Mouse (Mus musculus) left cerebral cortex, postnatal 4 days (tissue): ENCODE measurements around the gene Zranb1. TPM values are rescaled to one million over a fixed set of nuclear protein-coding genes. Genes with fewer than 3 reads are reported as not detected.

Source experiments
- DNase-seq: peaks from one replicate; pipeline ENCODE4 v3.0.0-alpha.2; 2022
- intact Hi-C: fragments of 180-260 bp; cut with DNase I; formaldehyde crosslinking; loops from one replicate; pipeline ENCODE4 v1.15.1; 2025
- total RNA-seq, 2 experiments: library from RNA; stranded (reverse); gene quantifications; 2 replicates each; pipeline ENCODE4 v1.2.3; 2021

Zranb1 gene
- total RNA-seq, 2 experiments from 2014 or later = 55.0 to 58.3 TPM

GRCm38 (mm10) chr7:132996391-132996790, 65.4 kb downstream of the Zranb1 start:
- DNase-seq = no peak
- intact Hi-C loops = no loop called here

GRCm38 (mm10) chr7:132998639-132999038, 67.7 kb downstream of the Zranb1 start:
- intact Hi-C loops = no loop called here
- no peak for DNase-seq

GRCm38 (mm10) chr7:132999061-132999460, 68.1 kb downstream of the Zranb1 start:
- intact Hi-C loops = no loop called here

GRCm38 (mm10) chr7:133001388-133001787, 70.4 kb downstream of the Zranb1 start:
- DNase-seq = no peak

More at GRCm38 (mm10) chr7:132999061-132999460, 68.1 kb downstream of the Zranb1 start:
- DNase-seq = no peak

GRCm38 (mm10) chr7:133002271-133002670, 71.3 kb downstream of the Zranb1 start:
- intact Hi-C loops = loop anchor here (10.0 kb wide), 1 partner anchor 347 kb away; no protein-coding TSS in a partner anchor
- no peak for DNase-seq

More at GRCm38 (mm10) chr7:133001388-133001787, 70.4 kb downstream of the Zranb1 start:
- intact Hi-C loops = loop anchor here (10.0 kb wide), 1 partner anchor 347 kb away; no protein-coding TSS in a partner anchor

GRCm38 (mm10) chr7:133003421-133003820, 72.5 kb downstream of the Zranb1 start:
- intact Hi-C loops = loop anchor here (10.0 kb wide), 1 partner anchor 349 kb away; no protein-coding TSS in a partner anchor
- peak; percentile 93 for DNase-seq

GRCm38 (mm10) chr7:133005772-133006171, 74.8 kb downstream of the Zranb1 start:
- intact Hi-C loops = loop anchor here (10.0 kb wide), 1 partner anchor 351 kb away; no protein-coding TSS in a partner anchor
- no peak for DNase-seq

- intact Hi-C loops = loop anchor here (10.0 kb wide), 1 partner anchor 353 kb away; no protein-coding TSS in a partner anchor
- DNase-seq = no peak
Measured at GRCm38 (mm10) chr7:133007343-133007742, 76.4 kb downstream of the Zranb1 start.

- no peak for DNase-seq
- intact Hi-C loops = loop anchor here (10.0 kb wide), 1 partner anchor 354 kb away; no protein-coding TSS in a partner anchor
Measured at GRCm38 (mm10) chr7:133008663-133009062, 77.7 kb downstream of the Zranb1 start.

GRCm38 (mm10) chr7:133009676-133010075, 78.7 kb downstream of the Zranb1 start:
- DNase-seq = no peak
- intact Hi-C loops = loop anchor here (10.0 kb wide), 1 partner anchor 355 kb away; no protein-coding TSS in a partner anchor

GRCm38 (mm10) chr7:133010477-133010876, 79.5 kb downstream of the Zranb1 start:
- intact Hi-C loops = no loop called here
- DNase-seq = no peak

GRCm38 (mm10) chr7:133011191-133011590, 80.2 kb downstream of the Zranb1 start:
- DNase-seq = peak; percentile 86
- intact Hi-C loops = no loop called here

GRCm38 (mm10) chr7:133011611-133012010, 80.7 kb downstream of the Zranb1 start:
- DNase-seq = no peak
- intact Hi-C loops = no loop called here

- intact Hi-C loops = no loop called here
- no peak for DNase-seq
Measured at GRCm38 (mm10) chr7:133012637-133013366, 81.9 kb downstream of the Zranb1 start.

- intact Hi-C loops = no loop called here
Measured at GRCm38 (mm10) chr7:133013923-133014322, 83.0 kb downstream of the Zranb1 start.

GRCm38 (mm10) chr7:133014631-133015030, 83.7 kb downstream of the Zranb1 start:
- intact Hi-C loops = no loop called here
- no peak for DNase-seq

More at GRCm38 (mm10) chr7:133013923-133014322, 83.0 kb downstream of the Zranb1 start:
- DNase-seq = no peak

- intact Hi-C loops = no loop called here
- no peak for DNase-seq
Measured at GRCm38 (mm10) chr7:133015416-133016070, 84.6 kb downstream of the Zranb1 start.

GRCm38 (mm10) chr7:133018961-133019360, 88.0 kb downstream of the Zranb1 start:
- intact Hi-C loops = no loop called here
- DNase-seq = no peak

GRCm38 (mm10) chr7:133019481-133020020, 88.6 kb downstream of the Zranb1 start:
- no peak for DNase-seq
- intact Hi-C loops = no loop called here

- DNase-seq = no peak
- intact Hi-C loops = no loop called here
Measured at GRCm38 (mm10) chr7:133024694-133025093, 93.8 kb downstream of the Zranb1 start.

- no peak for DNase-seq
- intact Hi-C loops = no loop called here
Measured at GRCm38 (mm10) chr7:133027930-133028329, 97.0 kb downstream of the Zranb1 start.
